Mouse (Mus musculus) ZHBTc4 (cell line): ENCODE results near the gene Pomgnt1.

Source experiments
- DNase-seq: peaks from one replicate; pipeline ENCODE4 v3.0.0-alpha.2; 2011; ENCODE audit warnings: low read depth, low spot score

Gene Pomgnt1

DNA sequence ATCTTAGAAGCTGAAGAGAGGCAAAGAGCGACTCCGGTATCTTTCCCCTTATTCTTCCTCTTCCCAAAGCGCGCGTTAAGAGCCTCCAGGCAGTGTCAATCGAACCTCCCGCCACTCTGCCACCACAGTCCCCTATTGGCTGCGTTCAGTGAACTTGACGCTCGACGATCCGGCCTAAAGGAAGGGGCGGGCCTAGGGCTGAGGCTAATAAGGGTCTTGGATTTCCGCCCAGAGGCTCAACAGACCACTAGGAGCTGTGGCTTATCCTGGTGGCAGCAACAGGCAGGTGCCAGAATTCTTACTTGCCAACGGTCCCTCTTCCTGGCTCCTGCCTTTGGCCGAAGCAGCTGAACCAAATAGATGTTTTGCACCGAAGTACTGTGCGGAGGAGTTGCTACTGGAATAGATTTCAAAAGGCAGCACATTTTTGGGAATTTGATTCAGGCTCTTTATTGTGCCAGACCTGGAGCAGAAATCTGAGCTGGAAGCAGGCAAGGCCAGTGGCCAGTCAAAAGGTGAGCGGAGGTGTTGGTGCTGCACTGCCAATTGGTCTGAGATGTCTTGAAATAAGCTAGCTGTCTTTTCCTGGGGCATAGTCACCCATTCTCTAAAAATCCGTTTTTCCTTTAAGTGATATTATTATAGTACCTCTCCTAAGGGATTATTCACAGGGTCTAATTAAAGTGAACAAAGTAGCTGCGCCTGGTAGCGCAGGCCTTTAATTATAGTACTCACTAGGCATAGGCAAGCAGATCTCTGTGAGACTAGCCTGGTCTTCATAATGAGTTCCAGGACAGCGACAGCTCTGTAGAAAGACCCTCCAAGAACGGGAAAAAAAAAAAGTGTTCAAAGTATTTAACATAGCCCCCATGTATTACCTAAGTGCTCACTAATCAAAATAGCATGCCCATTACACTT lies at the start of gene Pomgnt1, which contains the start of gene Rad54l:
Pomgnt1 (plus strand) TSS at position 239 of the 918 bp plus-strand sequence.
Rad54l (minus strand) TSS at position 89 of the 918 bp plus-strand sequence.
- peak; percentile 99 for DNase-seq

DNA sequence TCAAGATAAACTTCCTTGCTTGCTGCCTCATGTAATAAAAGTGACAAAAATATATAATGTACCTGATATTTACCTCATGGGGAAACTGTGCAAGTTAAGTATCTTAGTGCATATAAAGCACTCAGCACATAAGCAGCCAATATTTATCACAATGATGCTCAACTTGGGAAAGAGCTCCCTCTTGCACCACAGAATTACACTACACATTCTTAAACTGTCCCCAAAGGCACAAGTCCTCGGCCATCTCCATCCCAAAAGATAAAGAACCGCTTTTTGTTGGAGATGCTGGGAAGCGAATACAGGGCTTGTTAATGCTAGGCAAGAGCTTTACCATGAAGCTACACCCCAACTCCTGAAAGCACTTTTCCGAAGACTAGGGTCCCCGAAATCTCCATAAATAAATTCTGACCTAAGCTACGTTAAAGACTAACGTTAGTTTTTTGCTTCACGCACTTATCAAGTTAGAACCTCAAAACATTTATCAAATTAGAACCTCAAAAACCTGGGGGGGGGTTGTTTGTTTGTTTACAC lies 49.4 kb upstream of the Pomgnt1 start:
- peak; percentile 27 for DNase-seq

DNA sequence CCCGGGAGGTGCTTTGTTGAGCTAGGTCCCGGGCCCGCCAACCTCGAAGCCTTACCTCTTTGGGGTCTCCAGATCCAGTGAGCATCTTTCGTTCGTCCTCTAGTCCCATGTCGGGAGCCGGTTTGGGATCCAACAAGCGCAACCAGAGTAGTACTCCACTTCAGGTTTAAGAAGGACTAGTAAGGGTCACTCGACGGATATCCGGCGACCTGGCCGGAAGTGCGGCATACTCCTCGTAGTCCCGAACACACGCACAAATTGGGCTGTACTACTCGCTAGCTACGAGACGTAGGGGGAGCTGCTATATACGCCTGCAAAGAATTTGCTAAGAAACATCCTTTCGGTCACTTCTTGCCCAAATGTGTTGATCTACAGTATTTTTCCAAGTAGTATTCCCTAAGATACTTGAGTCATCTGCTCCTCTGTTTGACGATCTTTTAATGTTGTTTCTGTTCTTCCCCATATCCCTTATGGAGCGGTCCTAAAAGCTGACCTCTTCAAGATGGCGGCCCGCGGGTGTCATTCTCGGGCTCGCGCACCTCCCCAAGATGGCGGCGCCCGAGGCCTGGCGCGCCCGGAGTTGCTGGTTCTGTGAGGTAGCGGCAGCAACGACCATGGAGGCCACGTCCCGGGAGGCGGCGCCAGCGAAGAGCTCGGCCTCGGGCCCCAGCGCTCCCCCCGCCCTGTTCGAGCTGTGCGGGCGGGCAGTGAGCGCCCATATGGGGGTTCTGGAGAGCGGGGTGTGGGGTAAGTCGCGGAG lies 48.6 kb upstream of the Pomgnt1 start, which contains the start of the genes Uqcrh and Lrrc41:
Uqcrh (minus strand) TSS at position 211 of the 760 bp plus-strand sequence.
Lrrc41 (plus strand) TSS at position 409 of the 760 bp plus-strand sequence.
- peak; percentile 98 for DNase-seq

DNA sequence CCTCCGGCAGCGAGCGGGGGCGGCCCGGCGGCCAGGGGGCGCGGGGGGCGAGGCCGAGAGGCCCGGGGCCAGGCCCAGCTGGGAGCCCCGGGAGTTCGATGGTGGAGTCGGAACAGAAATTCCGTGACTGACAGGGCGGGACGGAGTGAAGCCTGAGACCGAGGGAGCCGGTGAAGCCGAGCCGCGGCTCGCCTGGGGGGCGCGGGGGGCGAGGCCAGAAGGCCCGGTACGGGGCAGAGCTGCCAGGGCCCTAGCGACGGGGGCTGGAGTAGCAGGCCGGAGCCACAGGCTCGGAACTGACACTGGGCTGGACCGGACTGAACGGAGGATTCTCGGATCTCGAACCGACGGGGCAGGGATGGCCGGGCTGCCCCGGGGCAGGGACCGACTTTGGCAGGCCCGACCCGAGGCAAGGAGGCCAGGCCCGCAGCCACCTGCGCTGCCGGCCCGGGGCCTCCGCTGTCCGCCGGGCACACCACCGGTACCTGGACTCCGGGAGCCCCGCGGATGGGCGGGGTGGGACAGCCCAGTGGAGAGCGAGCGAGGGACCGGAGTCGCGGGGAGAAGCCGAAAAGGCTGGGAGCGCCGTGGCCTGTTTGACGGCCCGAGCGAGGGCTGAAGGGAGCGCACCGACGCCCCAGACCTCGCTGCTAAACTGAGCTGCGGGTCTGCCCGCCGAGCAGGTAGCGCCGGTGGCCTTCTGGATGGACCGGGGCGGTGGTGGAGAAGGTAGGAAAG lies 47.8 kb upstream of the Pomgnt1 start:
- peak; percentile 84 for DNase-seq

DNA sequence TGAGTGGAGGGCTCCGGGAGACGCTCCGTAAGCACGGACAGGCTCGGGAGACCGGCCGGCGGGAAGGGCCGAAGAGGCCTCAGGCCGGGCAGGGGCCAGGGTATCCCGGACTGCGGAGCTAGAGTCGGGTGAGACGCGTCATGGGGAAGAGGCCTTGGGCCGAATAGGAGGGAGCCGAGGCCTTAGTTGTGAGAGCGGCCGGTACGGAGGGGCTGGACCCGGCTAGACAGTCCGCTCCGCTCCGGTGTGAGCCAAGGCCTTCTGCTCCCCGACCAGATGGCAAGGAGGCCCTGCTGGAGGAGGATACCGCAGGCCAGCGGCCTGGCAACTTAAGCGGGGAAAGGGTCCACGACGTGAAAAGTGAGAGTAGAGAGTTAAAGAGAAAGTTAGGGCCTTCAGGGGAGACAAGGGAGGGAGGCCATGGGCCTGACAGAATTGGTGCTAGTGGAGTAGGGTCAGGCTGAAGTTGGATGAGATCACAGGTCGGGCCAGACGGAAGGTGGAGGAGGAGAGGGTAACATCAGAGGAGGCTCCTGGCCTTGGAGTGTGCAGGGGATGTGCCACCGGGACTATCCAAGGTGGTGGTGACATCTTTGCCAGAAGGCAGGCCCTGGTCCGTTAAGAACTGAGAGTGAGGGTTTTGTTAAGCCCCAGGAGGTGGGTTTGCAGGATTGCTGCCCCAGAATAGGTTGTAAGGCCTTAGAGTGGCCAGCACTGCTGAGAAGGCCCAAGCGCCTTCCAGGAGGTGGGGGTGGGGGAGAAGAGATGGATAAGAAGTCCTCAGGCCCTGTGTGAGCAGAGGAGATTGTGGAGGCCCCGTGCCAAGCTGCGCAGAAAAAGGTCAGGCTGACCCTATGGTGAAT lies 47.0 kb upstream of the Pomgnt1 start:
- peak; percentile 35 for DNase-seq

DNA sequence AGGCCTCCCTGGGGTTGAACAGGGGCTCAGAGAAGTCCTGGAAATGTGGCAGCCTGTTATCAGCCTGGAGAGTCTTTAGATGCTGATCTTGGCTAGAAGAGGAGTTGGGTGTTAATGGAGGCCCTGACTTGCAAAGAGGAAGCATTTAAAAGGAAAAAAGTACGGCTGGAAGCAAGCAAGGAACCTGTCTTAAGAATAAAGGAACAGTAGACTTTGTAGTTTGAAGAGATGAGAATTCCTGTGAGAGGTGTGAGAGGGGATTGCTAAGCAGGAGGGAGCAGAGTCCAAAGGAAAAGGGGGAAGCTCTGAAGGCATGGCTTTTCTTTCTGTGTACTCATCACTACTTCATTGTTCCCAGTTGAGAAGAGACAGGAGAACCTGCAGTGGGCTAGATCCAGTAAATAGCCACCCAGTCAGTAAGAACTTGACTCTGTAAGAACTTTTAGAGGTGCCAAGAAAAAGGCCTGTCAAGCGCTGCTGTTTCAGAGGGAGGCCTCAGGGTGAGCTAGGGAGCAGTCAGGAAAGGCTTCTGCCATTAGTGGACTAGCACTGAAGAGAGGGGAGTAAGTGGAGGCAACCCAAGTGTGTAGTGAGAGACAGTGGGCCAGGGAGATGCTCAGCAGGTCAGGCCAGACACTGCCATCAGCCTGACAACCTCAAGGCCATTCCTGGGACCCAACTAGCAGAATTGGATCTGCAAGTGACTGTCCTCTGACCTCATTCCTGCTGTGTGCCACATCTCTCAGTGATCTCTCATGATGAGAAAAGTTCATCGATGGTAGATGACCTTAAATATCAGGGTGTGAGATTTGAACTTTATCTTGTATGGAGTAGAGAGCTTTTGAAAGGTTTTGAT lies 46.2 kb upstream of the Pomgnt1 start:
- no peak for DNase-seq

DNA sequence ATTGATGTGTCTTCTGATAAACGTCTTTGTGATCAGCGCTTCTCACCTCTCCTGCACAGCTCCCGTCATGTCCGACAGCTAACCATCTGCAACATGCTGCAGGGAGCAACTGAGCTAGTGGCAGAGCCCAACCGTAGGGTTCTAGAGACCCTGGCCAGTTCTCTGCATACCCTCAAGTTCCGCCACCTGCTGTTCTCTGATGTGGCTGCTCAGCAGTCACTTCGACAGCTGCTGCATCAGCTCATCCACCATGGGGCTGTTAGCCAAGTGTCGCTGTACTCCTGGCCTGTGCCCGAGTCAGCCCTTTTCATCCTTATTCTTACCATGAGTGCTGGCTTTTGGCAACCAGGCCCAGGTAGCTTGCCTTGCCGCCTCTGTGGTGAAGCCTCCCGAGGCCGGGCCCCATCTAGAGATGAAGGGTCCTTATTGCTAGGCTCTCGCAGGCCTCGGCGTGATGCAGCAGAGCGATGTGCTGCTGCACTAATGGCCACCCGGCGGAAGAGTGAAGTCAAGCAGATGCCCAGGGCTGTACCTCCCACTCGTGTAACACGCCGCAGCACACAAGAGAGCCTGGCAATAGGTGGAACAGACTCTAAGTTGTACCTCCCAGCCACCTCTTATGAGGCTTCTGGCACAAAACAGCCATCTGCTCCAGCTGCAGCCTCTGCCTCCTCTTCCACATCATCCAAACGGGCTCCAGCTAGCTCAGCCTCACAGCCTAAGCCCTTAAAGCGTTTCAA lies 35.0 kb upstream of the Pomgnt1 start:
- peak; percentile 56 for DNase-seq

DNA sequence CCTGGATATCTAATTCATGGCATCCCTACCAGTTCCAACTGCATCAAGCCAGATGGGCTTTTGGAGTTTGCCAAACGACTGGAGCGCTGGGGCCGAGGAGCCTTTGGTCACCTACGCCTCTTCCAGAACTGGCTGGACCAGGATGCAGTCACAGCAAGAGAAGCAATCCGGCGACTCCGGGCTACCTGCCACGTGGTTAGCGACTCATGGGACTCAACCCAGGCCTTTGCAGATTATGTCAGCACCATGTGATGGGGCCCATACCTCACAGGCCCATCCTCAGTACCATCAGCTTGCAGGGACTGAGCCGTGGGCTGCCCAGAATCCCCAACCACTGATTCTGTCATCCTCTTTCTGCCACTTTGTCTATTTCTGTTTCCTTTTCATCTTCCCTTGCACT lies 27.3 kb upstream of the Pomgnt1 start:
- DNase-seq: no peak

DNA sequence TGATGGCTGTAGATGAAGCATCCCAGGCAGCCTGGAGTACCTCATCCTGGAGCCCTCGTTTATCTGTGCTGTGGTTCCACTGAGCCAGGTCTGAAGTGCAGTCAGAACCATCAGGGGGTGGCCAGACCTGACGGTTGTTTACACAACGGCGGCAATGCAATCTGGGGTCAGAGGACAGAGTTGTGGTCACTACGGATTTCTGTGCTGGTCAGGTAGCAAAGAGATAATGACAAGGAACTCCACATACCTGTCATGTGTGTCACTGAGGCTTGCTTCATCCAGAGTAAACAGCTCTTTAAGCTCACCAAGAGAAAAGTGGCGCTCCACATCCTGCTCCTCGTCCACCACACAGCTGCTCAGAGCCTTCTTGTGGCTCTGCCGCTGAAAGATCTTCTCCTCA lies 26.4 kb upstream of the Pomgnt1 start:
- DNase-seq: no peak

DNA sequence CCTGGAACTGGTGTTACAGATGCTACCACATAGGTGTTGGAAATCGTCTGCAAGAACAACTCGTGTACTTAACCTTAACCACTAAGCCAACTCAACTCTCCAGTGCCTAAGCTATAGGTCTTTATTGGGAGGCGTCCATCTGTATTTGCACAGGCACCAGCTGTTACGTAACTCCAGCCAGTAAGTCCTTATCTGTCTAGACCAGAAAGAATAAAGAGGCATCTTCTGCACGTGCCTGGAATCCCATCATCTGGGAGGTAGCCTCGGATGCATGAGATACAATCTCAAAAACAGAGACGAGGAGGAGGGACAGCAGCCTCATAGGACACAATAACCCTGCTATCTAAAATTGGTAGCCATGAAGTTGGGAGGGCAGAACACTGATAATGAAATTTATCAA lies 22.7 kb upstream of the Pomgnt1 start:
- no peak for DNase-seq

DNA sequence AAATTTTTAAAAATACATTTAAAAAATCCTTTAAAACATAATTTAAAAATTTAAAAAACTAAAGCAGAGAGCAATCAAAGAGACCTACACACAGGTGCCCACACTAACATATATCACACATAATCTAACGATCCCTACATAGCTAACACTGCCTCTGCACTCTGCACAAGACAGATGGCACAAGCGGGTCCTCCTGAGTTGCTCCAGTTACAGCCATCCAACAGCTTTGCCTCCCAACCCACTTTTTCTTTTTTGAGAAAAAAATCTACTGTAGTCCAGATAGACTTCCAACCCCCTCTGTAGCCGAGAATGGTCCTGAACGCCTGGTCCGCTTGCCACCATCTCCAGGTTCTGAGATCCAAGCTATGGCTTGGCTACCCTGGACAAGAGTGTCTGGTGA lies 18.4 kb upstream of the Pomgnt1 start:
- no peak for DNase-seq

DNA sequence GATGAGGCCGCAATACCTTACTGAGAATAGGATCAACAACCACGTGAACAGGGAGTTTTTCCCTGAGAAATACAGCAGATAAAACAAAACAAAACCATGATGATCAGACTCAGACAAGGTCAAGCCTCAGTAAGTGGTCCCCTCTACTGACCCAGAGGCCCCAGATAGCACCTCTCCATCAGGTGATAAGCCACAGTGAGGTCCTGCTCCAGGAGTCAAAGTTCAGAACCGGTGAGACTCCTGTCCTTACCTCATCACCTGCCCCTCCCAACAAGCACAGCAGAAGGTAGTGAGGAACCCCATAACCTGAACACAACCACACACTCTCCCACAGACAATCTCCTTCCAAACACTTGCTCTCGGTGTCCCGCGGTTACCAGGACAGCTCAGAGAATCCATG lies 12.9 kb upstream of the Pomgnt1 start:
- no peak for DNase-seq

DNA sequence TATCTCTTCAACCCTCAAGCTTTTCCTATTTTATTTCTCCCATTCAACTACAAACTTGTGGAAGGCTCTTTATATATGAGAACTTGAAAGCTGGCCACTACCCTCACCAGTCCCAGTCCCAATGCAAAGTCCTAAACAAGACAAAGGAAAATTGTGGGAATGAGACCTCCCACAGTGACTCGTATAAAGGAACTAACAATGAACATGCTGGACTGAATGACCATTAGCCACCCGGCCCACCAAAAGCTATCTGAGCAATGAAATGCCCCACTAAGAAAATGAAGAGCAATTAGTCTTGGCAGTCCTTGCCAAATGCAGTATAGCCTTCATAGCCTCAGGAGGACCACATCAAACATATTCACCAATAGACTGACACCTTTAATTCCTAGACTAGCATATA lies 12.2 kb upstream of the Pomgnt1 start:
- DNase-seq: no peak

DNA sequence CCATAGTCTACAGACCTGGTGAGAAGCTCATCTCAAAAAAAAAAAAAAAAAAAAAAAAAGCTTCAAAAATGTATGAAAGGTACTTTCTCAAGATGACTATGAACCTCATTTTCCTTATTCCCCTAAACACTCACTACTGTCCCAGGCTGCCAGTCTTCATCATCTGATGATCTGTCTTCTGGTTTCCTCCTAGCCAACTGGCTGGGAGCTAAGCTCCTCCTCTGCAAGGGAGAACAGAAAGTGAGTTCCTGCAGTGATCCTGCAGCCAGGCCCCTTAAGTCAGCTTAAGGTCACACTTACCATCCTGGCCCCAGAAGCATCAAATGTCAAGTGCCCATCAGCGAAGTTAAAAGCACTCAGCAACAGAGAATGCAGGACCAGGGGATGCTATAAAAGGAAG lies 878 bp upstream of the Pomgnt1 start:
- peak; percentile 51 for DNase-seq

DNA sequence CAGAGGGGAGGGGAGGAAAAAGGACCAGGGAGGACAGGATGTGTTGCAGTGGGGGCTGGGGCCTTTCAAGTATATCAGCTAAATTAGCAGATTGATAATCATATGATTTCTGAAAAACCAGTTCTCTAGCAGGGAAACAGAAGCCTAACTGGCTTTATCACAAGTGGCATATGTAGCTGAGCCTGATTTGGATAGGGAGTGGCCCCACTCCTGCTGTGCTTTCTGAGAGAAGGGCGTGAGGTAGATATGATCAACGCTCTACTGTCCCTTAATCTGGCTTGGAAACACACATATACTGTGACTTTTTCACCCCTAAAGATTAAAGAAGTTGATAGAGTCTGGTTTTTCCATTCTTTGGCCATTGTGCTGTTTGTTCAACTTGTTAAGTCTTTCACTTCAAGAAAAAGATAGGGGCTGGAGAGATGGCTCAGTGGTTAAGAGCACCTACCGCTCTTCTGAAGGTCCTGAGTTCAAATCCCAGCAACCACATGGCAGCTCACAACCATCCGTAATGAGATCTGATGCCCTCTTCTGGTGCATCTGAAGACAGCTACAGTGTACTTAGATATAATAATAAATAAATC lies 2.3 kb downstream of the Pomgnt1 start:
- no peak for DNase-seq

DNA sequence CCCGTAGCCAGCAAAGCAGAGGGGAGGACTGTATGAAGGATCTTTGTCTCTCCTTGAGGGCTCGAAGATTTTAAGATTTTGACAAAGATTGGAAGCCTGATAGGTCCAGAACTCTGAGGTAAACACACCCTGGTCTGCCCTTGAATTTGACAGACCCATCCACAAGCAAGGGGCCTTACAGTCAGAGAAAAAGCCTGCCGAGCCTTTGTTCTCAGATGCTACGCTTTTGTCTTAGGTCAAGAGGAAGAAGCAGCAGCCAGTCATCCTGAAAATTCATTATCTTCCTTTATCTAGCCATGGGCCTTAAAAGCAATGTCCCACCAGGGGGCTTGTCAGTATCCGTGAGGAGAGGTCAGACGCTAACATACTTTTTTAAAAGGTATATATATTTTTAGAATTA lies 4.3 kb downstream of the Pomgnt1 start:
- DNase-seq: peak; percentile 20

DNA sequence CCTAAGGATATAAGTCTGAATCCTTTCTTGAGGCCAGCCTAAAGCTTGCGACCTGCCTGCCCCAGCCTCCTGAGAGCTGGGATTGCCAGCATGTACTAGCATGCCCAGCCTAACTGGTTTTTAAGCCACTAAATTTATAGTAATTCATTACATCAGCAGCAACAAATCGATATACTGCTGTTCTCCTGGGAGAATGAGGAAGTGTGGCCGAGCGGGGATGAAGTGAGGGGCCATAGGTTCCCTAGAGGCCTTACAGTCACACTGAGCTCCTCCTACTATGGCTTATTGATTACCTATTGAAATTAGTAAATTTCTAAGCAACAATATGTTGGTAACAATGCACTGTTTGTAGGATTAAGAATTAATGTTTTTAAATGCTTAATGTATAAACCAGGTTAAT lies 9.5 kb downstream of the Pomgnt1 start:
- no peak for DNase-seq

DNA sequence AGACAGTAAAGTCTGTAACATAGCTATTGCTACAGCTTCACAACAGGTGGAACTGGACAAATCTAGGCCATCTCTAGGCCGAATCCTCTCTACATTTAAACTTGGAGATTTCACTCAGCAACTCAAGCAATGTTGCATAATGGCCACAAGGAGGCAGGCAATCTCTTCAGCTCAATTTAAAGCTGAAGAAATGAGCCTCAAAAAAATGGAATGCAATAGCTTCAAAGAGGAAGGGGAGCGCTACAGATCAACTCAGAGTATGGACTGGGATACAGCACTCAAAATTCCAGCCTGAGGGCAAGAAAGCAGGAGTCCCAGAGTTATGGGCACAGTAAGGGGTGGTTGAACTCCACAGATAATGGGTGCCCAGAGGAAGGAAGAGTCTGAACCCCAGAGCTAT lies 11.3 kb downstream of the Pomgnt1 start:
- DNase-seq: peak; percentile 60
